Mouse (Mus musculus) lung, postnatal 0 days (tissue): Measurements from ENCODE around the gene Magi1. TPM values are rescaled to one million over a fixed set of nuclear protein-coding genes. Genes with fewer than 3 reads are reported as not detected.

Source experiments
- ATAC-seq: fragments of 200-750 bp; cut with Nextera tagmentation; 2 replicates; pipeline ENCODE4 v1.8.0; 2017; ENCODE audit warnings: moderate library complexity
- DNase-seq: peaks from one replicate; pipeline ENCODE4 v3.0.0-alpha.2; 2016; ENCODE audit warnings: low spot score
- H3K27ac ChIP-seq: fragments of 300-500 bp; sonication (generic); 2 replicates; pipeline ENCODE4 v1.5.1; 2014; ENCODE audit warnings: antibody characterized with exemption, mild to moderate bottlenecking, low read length, mixed read lengths
- H3K27me3 ChIP-seq: fragments of 300-500 bp; sonication (generic); replicated peaks from 2 replicates; pipeline ENCODE4 v1.6.1; 2014; ENCODE audit warnings: low read length, mixed read lengths; ENCODE audit not compliant: insufficient read depth
- H3K36me3 ChIP-seq: fragments of 300-500 bp; sonication (generic); 2 replicates; pipeline ENCODE4 v1.6.1; 2014; ENCODE audit warnings: low read length, mixed read lengths; ENCODE audit not compliant: insufficient read depth
- H3K4me1 ChIP-seq: fragments of 300-500 bp; sonication (generic); 2 replicates; pipeline ENCODE4 v1.6.1; 2014; ENCODE audit warnings: antibody characterized with exemption, low read depth, low read length, mixed read lengths; ENCODE audit not compliant: insufficient read depth
- H3K4me2 ChIP-seq: fragments of 300-500 bp; sonication (generic); replicated peaks from 2 replicates; pipeline ENCODE4 v1.6.1; 2014; ENCODE audit warnings: low read depth, mild to moderate bottlenecking, low read length, moderate library complexity, mixed read lengths
- H3K4me3 ChIP-seq: fragments of 300-500 bp; sonication (generic); 2 replicates; pipeline ENCODE4 v1.5.1; 2014; ENCODE audit warnings: low read depth, low read length
- H3K9ac ChIP-seq: fragments of 300-500 bp; sonication (generic); replicated peaks from 2 replicates; pipeline ENCODE4 v1.6.1; 2014; ENCODE audit warnings: low read depth, mild to moderate bottlenecking
- H3K9me3 ChIP-seq: fragments of 300-500 bp; sonication (generic); 2 replicates; pipeline ENCODE4 v1.6.1; 2016; ENCODE audit warnings: low read length, mixed read lengths
- CTCF ChIP-seq: IDR thresholded peaks from 2 replicates; pipeline ENCODE4 v1.5.1; 2016; ENCODE audit warnings: antibody characterized with exemption, mild to moderate bottlenecking
- EP300 ChIP-seq: IDR thresholded peaks from 2 replicates; pipeline ENCODE4 v1.6.1; 2016; ENCODE audit warnings: antibody characterized with exemption, mild to moderate bottlenecking, control low read depth
- WGBS: fragments of 180-500 bp; shearing (Covaris S2); extraction: QIAGEN DNeasy Blood & Tissue Kit; methylation state at CpG from one replicate; pipeline ENCODE4 v1.1.7; 2014; 5-methylcytosine and 5-hydroxymethylcytosine counted together
- polyA plus RNA-seq: library from polyadenylated mRNA; unstranded; fragments of >200 nt; fragmentation: Nextera tagmentation; extraction: Ambion mirVana; gene quantifications from 2 replicates; pipeline ENCODE4 v1.2.1, GENCODE M21; 2015

Gene Magi1
- polyA plus RNA-seq, 1 experiment from 2014 or later = 10.7 TPM

- no peak overlapping the region for H3K4me2 ChIP-seq
- TF ChIP-seq CTCF = no peak
- no peak for TF ChIP-seq EP300
- ATAC-seq (peak; percentile 46; the same call in 1 of the 2 replicates), DNase-seq (peak; percentile 31)
- H3K27me3 ChIP-seq = no peaks in the 10 kb centered on the region
- no peaks in the 10 kb centered on the region for H3K4me1 ChIP-seq
- no peak overlapping the region for H3K9ac ChIP-seq
- no peak overlapping the region for H3K4me3 ChIP-seq
- 63% methylated on average over 2 of the region's 2 CpGs for WGBS
- no peaks in the 10 kb centered on the region for H3K9me3 ChIP-seq
- no peaks in the 10 kb centered on the region for H3K36me3 ChIP-seq
- H3K27ac ChIP-seq = no peak overlapping the region
Observed at GRCm38 (mm10) chr6:93895721-93896120, 388.0 kb downstream of the Magi1 start.

GRCm38 (mm10) chr6:93893956-93894355, 389.8 kb downstream of the Magi1 start:
- Histone ChIP-seq H3K27ac (no peak overlapping the region), H3K9ac (no peak overlapping the region), H3K27me3 (no peaks in the 10 kb centered on the region), H3K9me3 (no peaks in the 10 kb centered on the region), H3K36me3 (no peaks in the 10 kb centered on the region), H3K4me2 (no peak overlapping the region), H3K4me3 (no peak overlapping the region), H3K4me1 (no peaks in the 10 kb centered on the region)
- WGBS = 54% methylated on average over 7 of the region's 7 CpGs
- no peak for TF ChIP-seq CTCF
- no peak for TF ChIP-seq EP300
- ATAC-seq = no peak
- DNase-seq = no peak

GRCm38 (mm10) chr6:93892922-93893321, 390.8 kb downstream of the Magi1 start:
- Histone ChIP-seq H3K36me3 (no peaks in the 10 kb centered on the region), H3K4me3 (no peak overlapping the region), H3K27ac (no peak overlapping the region), H3K4me1 (no peaks in the 10 kb centered on the region), H3K27me3 (no peaks in the 10 kb centered on the region), H3K9ac (no peak overlapping the region), H3K4me2 (no peak overlapping the region), H3K9me3 (no peaks in the 10 kb centered on the region)
- DNase-seq (no peak), ATAC-seq (no peak)
- no peak for TF ChIP-seq EP300
- TF ChIP-seq CTCF = no peak
- 49% methylated on average over 5 of the region's 5 CpGs for WGBS

- 95% methylated on average over 3 of the region's 3 CpGs for WGBS
- Histone ChIP-seq H3K27me3 (no peaks in the 10 kb centered on the region), H3K27ac (no peak overlapping the region), H3K4me2 (no peak overlapping the region), H3K4me1 (no peaks in the 10 kb centered on the region), H3K4me3 (no peak overlapping the region), H3K9me3 (no peaks in the 10 kb centered on the region), H3K36me3 (no peaks in the 10 kb centered on the region), H3K9ac (no peak overlapping the region)
- no peak for ATAC-seq
- DNase-seq = no peak
- TF ChIP-seq CTCF (no peak), EP300 (no peak)
Observed at GRCm38 (mm10) chr6:93890011-93890410, 393.7 kb downstream of the Magi1 start.

- 81% methylated on average over 4 of the region's 4 CpGs for WGBS
- Histone ChIP-seq H3K4me2 (no peak overlapping the region), H3K27ac (no peak overlapping the region), H3K27me3 (no peaks in the 10 kb centered on the region), H3K9me3 (no peaks in the 10 kb centered on the region), H3K9ac (no peak overlapping the region), H3K4me3 (no peak overlapping the region), H3K36me3 (no peaks in the 10 kb centered on the region), H3K4me1 (0 out of 2 replicates have a peak, but pooled peaks cover 2% of the 10 kb centered on the region)
- DNase-seq = no peak
- ATAC-seq = no peak
- TF ChIP-seq CTCF (no peak), EP300 (no peak)
Observed at GRCm38 (mm10) chr6:93877337-93877736, 406.4 kb downstream of the Magi1 start.

GRCm38 (mm10) chr6:93874936-93875335, 408.8 kb downstream of the Magi1 start:
- Histone ChIP-seq H3K4me1 (0 out of 2 replicates have a peak, but pooled peaks cover 2% of the 10 kb centered on the region), H3K9ac (no peak overlapping the region), H3K27ac (no peak overlapping the region), H3K9me3 (no peaks in the 10 kb centered on the region), H3K4me3 (no peak overlapping the region), H3K36me3 (no peaks in the 10 kb centered on the region), H3K27me3 (no peaks in the 10 kb centered on the region), H3K4me2 (no peak overlapping the region)
- WGBS = 81% methylated on average over 2 of the region's 2 CpGs
- no peak for TF ChIP-seq EP300
- TF ChIP-seq CTCF = no peak
- DNase-seq = no peak
- ATAC-seq = no peak

GRCm38 (mm10) chr6:93874376-93874775, 409.3 kb downstream of the Magi1 start:
- Histone ChIP-seq H3K4me2 (no peak overlapping the region), H3K27ac (no peak overlapping the region), H3K36me3 (no peaks in the 10 kb centered on the region), H3K4me1 (0 out of 2 replicates have a peak, but pooled peaks cover 2% of the 10 kb centered on the region), H3K27me3 (no peaks in the 10 kb centered on the region), H3K9me3 (no peaks in the 10 kb centered on the region), H3K4me3 (no peak overlapping the region), H3K9ac (no peak overlapping the region)
- DNase-seq (no peak), ATAC-seq (no peak)
- WGBS = 83% methylated on average over 2 of the region's 2 CpGs
- TF ChIP-seq CTCF (no peak), EP300 (no peak)
